ENCODE assay signal across 10 mouse cellular contexts in genomic region chr3:145969031-145969501, GRCm38 (mm10). TPM values are rescaled to one million over a fixed set of nuclear protein-coding genes. Genes with fewer than 3 reads are reported as not detected.
DNase-seq lines count a peak whose midpoint lies in the region; ATAC-seq and TF ChIP-seq lines count a peak whose summit lies in the region.
"Had no signal": no experiment of that assay in that cellular context is flagged by ENCODE, and none has a peak within 500 bp of the region (broad histone marks: within the 10 kb centered on the region; RNA-seq: fewer than 3 reads in every experiment).

No protein-coding gene starts in this region.

- 46% methylated on average over 14 of the region's 14 CpGs for WGBS in heart, postnatal 0 days
- WGBS in liver, embryonic 16.5 days (ENCODE audit: insufficient replicate concordance) = 21% methylated on average over 14 of the region's 14 CpGs

- H3K27me3 ChIP-seq in heart, postnatal 0 days (ENCODE audit: control insufficient read depth, insufficient read depth, low read length) = no peaks in the 10 kb centered on the region
- H3K27me3 ChIP-seq in liver, embryonic 16.5 days (ENCODE audit: control insufficient read depth, insufficient read depth, low read depth, low read length) = peaks cover under 1% of the 10 kb centered on the region; the same call in 1 of the 2 replicates

- H3K4me1 ChIP-seq in heart, postnatal 0 days (ENCODE audit: control insufficient read depth, insufficient read depth) = peaks cover 36% of the 10 kb centered on the region
- peaks cover 3% of the 10 kb centered on the region; the same call in 1 of the 2 replicates for H3K4me1 ChIP-seq in liver, embryonic 16.5 days (ENCODE audit: control insufficient read depth, low read depth, low read length)

- peak overlapping the region; percentile 47; the same call in 1 of the 2 replicates for H3K27ac ChIP-seq in heart, postnatal 0 days (ENCODE audit: low read depth)
- no peak overlapping the region for H3K27ac ChIP-seq in liver, embryonic 16.5 days (ENCODE audit: low read length)
- H3K27ac ChIP-seq: liver, embryonic 13.5 days had no signal

- no peak for TF ChIP-seq EP300 in heart, postnatal 0 days (IDR thresholded peaks at IDR 0.05; ENCODE audit: low read depth)

- no peaks in the 10 kb centered on the region for H3K36me3 ChIP-seq in heart, postnatal 0 days (replicated peaks; ENCODE audit: control insufficient read depth, insufficient read depth, low read length)
- no peaks in the 10 kb centered on the region for H3K36me3 ChIP-seq in liver, embryonic 16.5 days (ENCODE audit: control insufficient read depth, insufficient read depth)
- H3K36me3 ChIP-seq: liver, embryonic 13.5 days had no signal

- H3K4me2 ChIP-seq in heart, postnatal 0 days (ENCODE audit: low read depth, low read length) = peak overlapping the region; percentile 6; the same call in 1 of the 2 replicates
- H3K4me2 ChIP-seq in liver, embryonic 16.5 days (ENCODE audit: low read depth, low read length) = no peak overlapping the region
- H3K4me2 ChIP-seq: liver, embryonic 13.5 days had no signal

- no peak for TF ChIP-seq CTCF in heart, postnatal 0 days (IDR thresholded peaks at IDR 0.05; ENCODE audit: low read depth)

- no peak for ATAC-seq in heart, postnatal 0 days (ENCODE audit: insufficient read depth, low read depth)
- ATAC-seq in liver, embryonic 16.5 days (ENCODE audit: low read depth) = peak; percentile 22; the same call in 1 of the 2 replicates

- H3K9me3 ChIP-seq in heart, postnatal 0 days (replicated peaks; ENCODE audit: control insufficient read depth, low read length) = peaks cover 2% of the 10 kb centered on the region; the same call in 1 of the 2 replicates
- H3K9me3 ChIP-seq in liver, embryonic 16.5 days (replicated peaks; ENCODE audit: control insufficient read depth, low read length) = peaks cover 2% of the 10 kb centered on the region; the same call in 1 of the 2 replicates

- no peak for DNase-seq in heart, postnatal 0 days (ENCODE audit: low spot score)
- DNase-seq in heart, adult 18-20 months = no peak
- DNase-seq in ES-CJ7 (ENCODE audit: low read depth, low spot score) = peak; percentile 83
- peak; percentile 58 for DNase-seq in kidney, adult 18-20 months
- no peak for DNase-seq in cerebellum, adult 9-11 months
- DNase-seq in spleen, postnatal 14 days (ENCODE audit: low spot score in 2 of 2) = no peak
- no peak for DNase-seq in spleen, adult 18-20 months
- DNase-seq: gastrocnemius, postnatal 10 days; liver, embryonic 13.5 days had no signal

- no peak overlapping the region for H3K9ac ChIP-seq in heart, postnatal 0 days (replicated peaks; ENCODE audit: low read depth, low read length)
- no peak overlapping the region for H3K9ac ChIP-seq in liver, embryonic 16.5 days (ENCODE audit: low read depth, low read length)
- H3K9ac ChIP-seq: liver, embryonic 13.5 days had no signal

- no peak overlapping the region for H3K4me3 ChIP-seq in heart, postnatal 0 days (ENCODE audit: low read depth, low read length)
- H3K4me3 ChIP-seq in liver, embryonic 16.5 days (ENCODE audit: low read depth, low read length) = no peak overlapping the region
- H3K4me3 ChIP-seq: liver, embryonic 13.5 days had no signal

RNA-seq across cellular contexts. Expression of gene Syde2, which starts 18.6 kb away (rescaled TPM):
- 42.0 and 47.1 TPM in 2 replicates for total RNA-seq in heart, postnatal 0 days (2014; rRNA removed; ENCODE audit: low replicate concordance)
- 10.1 and 10.5 TPM in 2 replicates for polyA plus RNA-seq in heart, postnatal 0 days (2015; fragmentation: Nextera tagmentation; extraction: Ambion mirVana)
- 10 to 100 TPM; 16.2 to 16.7 TPM for total RNA-seq in heart, adult 18-20 months (2021)
- 0.44 and 0.68 TPM in 2 replicates for polyA plus RNA-seq in liver, embryonic 16.5 days (2015; fragmentation: Nextera tagmentation; extraction: Ambion mirVana)

RNA-seq across cellular contexts. Expression of gene 2410004B18Rik, which starts 31.3 kb away (rescaled TPM):
- 9.1 and 12.3 TPM in 2 replicates for total RNA-seq in heart, postnatal 0 days (2014; rRNA removed; ENCODE audit: low replicate concordance)
- 35.9 and 37.6 TPM in 2 replicates for polyA plus RNA-seq in heart, postnatal 0 days (2015; fragmentation: Nextera tagmentation; extraction: Ambion mirVana)
- total RNA-seq in heart, adult 18-20 months (2021) = 10 to 100 TPM; 18.0 to 20.6 TPM
- 10.4 and 11.1 TPM in 2 replicates for polyA plus RNA-seq in liver, embryonic 16.5 days (2015; fragmentation: Nextera tagmentation; extraction: Ambion mirVana)

RNA-seq across cellular contexts. Expression of gene Bcl10, which starts 46.5 kb away (rescaled TPM):
- 16.1 and 48.3 TPM in 2 replicates for total RNA-seq in heart, postnatal 0 days (2014; rRNA removed; ENCODE audit: low replicate concordance)
- 32.7 and 35.1 TPM in 2 replicates for polyA plus RNA-seq in heart, postnatal 0 days (2015; fragmentation: Nextera tagmentation; extraction: Ambion mirVana)
- total RNA-seq in heart, adult 18-20 months (2021) = 10 to 100 TPM; 16.1 to 16.5 TPM
- polyA plus RNA-seq in liver, embryonic 16.5 days (2015; fragmentation: Nextera tagmentation; extraction: Ambion mirVana) = 20.3 and 21.5 TPM in 2 replicates

Comparison
In these comparisons a context has a peak if more than half of its experiments do, and no peak if none do; other contexts are left out.
1. DNase-seq: peak in ES-CJ7 (single experiment) and kidney, adult 18-20 months (single experiment); none in heart, postnatal 0 days (single experiment), heart, adult 18-20 months (0 of 2), cerebellum, adult 9-11 months (single experiment), spleen, postnatal 14 days (0 of 2) and spleen, adult 18-20 months (0 of 2).